Mouse (Mus musculus): Measurements from ENCODE around the gene Aurka.

Aurka gene

GRCm38 (mm10) chr2:172329179-172329578 is 41.2 kb downstream of the Aurka start:
- in situ Hi-C loops (cut with MseI, MboI) = no loop called here

GRCm38 (mm10) chr2:172328248-172328647 is 42.1 kb downstream of the Aurka start:
- in situ Hi-C loops (cut with MseI, MboI) = no loop called here

GRCm38 (mm10) chr2:172320878-172321277 is 49.5 kb downstream of the Aurka start:
- in situ Hi-C loops (cut with MseI, MboI) = loop anchor here (5.0 kb wide), 1 partner anchor 74 kb away; the partner anchor contains the start of gene Mc3r (in 2 of the 2)

GRCm38 (mm10) chr2:172311731-172312130 is 58.6 kb downstream of the Aurka start:
- in situ Hi-C loops (cut with MseI, MboI) = no loop called here

GRCm38 (mm10) chr2:172306544-172306943 is 63.8 kb downstream of the Aurka start:
- in situ Hi-C loops (cut with MseI, MboI) = no loop called here
